Mouse (Mus musculus): ENCODE data around the gene 4933425L06Rik. TPM values are rescaled to one million over a fixed set of nuclear protein-coding genes. Genes with fewer than 3 reads are reported as not detected.

The 4933425L06Rik gene
- total and polyA plus RNA-seq, 2 experiments from 2014 or later, result not detected

DNA sequence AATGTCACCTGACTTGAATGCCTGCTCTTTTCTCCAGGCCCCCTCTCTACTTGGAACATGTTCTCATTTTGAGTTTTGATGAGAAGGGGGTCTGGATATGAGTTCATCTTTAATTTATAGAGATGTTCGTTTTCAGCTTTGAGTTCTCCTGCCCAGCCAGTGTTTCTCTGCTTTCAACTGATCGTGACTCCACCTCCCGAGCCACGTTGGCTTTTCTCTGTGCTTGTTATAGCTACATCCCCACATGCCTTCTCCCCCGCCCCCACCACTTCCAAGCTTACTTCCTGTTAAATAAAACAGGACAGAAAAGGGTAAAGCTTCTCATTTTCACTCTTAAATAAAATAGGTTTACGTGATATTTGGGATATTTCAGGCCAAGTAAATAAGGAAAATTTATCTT, 30.5 kb upstream of the 4933425L06Rik start:
- H3K36me3 ChIP-seq (ENCODE audit: insufficient read depth, low read length), result no peaks in the 10 kb centered on the region
- ATAC-seq (ENCODE audit: low FRiP score) (no peak), DNase-seq (ENCODE audit: low spot score) (no peak)
- H3K9ac ChIP-seq (replicated peaks; ENCODE audit: low read length, poor library complexity, severe bottlenecking), result no peak overlapping the region
- no peak overlapping the region for H3K27ac ChIP-seq (ENCODE audit: low read depth, low read length)
- H3K9me3 ChIP-seq (ENCODE audit: low read length), result no peaks in the 10 kb centered on the region
- 0 out of 2 replicates have a peak overlapping the region, but pooled peaks have one; percentile 26 for H3K4me2 ChIP-seq (ENCODE audit: low read depth, low read length, poor library complexity, severe bottlenecking)
- no peak for TF ChIP-seq CTCF (IDR thresholded peaks at IDR 0.05)
- 47% methylated on average over 6 of the region's 6 CpGs for WGBS
- no peaks in the 10 kb centered on the region for H3K27me3 ChIP-seq (ENCODE audit: insufficient read depth, low read length)
- no peak overlapping the region for H3K4me3 ChIP-seq (ENCODE audit: low read depth, low read length)
- H3K4me1 ChIP-seq (ENCODE audit: insufficient read depth, low read length), result 0 out of 2 replicates have a peak, but pooled peaks cover 3% of the 10 kb centered on the region

DNA sequence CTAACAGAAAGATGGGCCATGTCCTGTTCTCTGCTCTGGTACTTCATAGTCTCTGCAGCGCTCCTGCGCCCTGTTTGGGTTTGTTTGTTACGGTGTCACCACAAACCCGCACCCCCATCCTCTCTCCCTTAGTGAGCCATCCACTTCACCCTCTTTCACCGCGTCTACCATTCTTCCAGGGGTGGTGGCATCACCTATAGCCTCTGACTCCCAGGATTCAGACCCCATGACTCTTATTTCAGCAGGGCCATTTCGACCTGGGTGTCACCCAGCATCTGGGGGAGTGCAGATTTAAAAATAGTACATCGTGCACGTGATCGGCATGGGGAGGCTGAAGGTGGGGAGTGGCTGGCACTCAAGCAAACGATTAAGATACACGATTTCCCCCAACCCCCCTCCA, 28.3 kb upstream of the 4933425L06Rik start:
- Histone ChIP-seq H3K36me3 (ENCODE audit: insufficient read depth, low read length) (no peaks in the 10 kb centered on the region), H3K4me1 (ENCODE audit: insufficient read depth, low read length) (0 out of 2 replicates have a peak, but pooled peaks cover 3% of the 10 kb centered on the region), H3K9me3 (ENCODE audit: low read length) (no peaks in the 10 kb centered on the region), H3K27me3 (ENCODE audit: insufficient read depth, low read length) (no peaks in the 10 kb centered on the region), H3K27ac (ENCODE audit: low read depth, low read length) (peak overlapping the region; percentile 79; the same call in 1 of the 2 replicates), H3K4me3 (ENCODE audit: low read depth, low read length) (peak overlapping the region; percentile 59), H3K4me2 (ENCODE audit: low read depth, low read length, poor library complexity, severe bottlenecking) (peak overlapping the region; percentile 77), H3K9ac (replicated peaks; ENCODE audit: low read length, poor library complexity, severe bottlenecking) (peak overlapping the region; percentile 67)
- WGBS, result 2% methylated on average over 12 of the region's 12 CpGs
- TF ChIP-seq CTCF (IDR thresholded peaks at IDR 0.05), result no peak
- peak; percentile 24 for DNase-seq (ENCODE audit: low spot score)
- peak; percentile 36 for ATAC-seq (ENCODE audit: low FRiP score)

DNA sequence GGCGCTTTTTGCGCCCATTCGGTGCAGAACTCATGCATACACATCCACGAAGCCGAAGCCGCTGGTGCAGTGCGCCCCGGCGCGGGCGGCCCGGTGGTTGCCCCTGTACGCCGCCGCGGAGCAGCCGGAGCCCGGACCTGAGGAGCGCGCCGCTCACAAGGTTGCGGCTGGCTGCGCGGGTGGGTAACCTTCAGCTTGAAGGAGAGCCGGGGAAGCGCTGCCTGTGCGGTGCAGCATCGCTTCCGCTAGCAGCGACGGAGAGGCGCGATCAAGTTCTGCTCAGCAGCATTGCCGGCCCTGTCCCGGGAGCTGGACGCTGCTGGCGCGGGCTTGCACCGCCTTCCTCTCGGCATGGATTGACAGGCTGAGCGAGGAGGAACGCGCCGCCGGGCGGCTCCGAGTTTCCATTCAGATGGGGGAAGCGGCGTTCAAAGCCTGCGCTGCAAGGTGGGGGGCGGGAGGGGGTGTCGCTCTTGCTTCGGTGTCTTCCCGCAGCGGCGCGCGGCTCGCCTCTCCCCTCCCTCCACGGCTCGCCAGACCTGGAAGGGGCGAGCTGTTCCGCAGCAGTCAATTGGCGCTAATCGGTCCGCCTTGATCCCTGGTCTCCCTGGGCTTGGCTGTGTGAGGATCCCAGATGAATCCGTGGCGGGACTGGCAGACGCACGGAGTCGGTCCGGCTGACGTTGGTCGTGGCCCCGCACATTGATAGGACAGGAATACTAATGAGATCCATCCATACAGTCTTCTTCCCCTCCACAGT, 27.6 kb upstream of the 4933425L06Rik start, which contains the start of gene Rgs7bp:
TSS of gene Rgs7bp (minus strand) at position 750 of the 760 bp plus-strand sequence.
- H3K27me3 ChIP-seq (ENCODE audit: insufficient read depth, low read length), result no peaks in the 10 kb centered on the region
- no peaks in the 10 kb centered on the region for H3K9me3 ChIP-seq (ENCODE audit: low read length)
- H3K27ac ChIP-seq (ENCODE audit: low read depth, low read length), result peak within 1 kb of the TSS; percentile 79
- WGBS, result under 1% methylated on average over 72 of the region's 75 CpGs
- ATAC-seq (ENCODE audit: low FRiP score), result peak; percentile 88
- H3K4me3 ChIP-seq (ENCODE audit: low read depth, low read length), result peak within 1 kb of the TSS; percentile 59
- 0 out of 2 replicates have a peak, but pooled peaks cover 3% of the 10 kb centered on the region for H3K4me1 ChIP-seq (ENCODE audit: insufficient read depth, low read length)
- DNase-seq (ENCODE audit: low spot score), result peak; percentile 82
- peak; percentile 35 for TF ChIP-seq CTCF (IDR thresholded peaks at IDR 0.05)
- peak within 1 kb of the TSS; percentile 67 for H3K9ac ChIP-seq (replicated peaks; ENCODE audit: low read length, poor library complexity, severe bottlenecking)
- H3K4me2 ChIP-seq (ENCODE audit: low read depth, low read length, poor library complexity, severe bottlenecking), result peak within 1 kb of the TSS; percentile 77
- no peaks in the 10 kb centered on the region for H3K36me3 ChIP-seq (ENCODE audit: insufficient read depth, low read length)

DNA sequence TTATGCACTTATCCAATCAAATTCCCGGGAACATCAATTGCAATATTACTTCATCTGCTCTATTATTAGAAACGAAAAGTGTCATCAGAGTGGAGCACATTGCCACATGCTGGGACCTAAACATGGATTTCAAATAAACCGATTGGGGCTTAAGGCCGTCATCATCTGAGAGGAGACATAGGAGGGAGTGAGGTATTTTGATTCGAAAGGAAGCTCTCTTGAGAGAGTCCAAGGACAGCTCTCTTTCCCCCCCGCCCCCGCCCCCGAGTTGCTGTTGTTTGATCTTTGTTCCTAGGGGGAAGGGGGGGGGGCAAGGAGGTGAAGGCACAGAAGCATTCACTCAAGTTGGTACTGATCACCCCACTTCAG, 27.0 kb upstream of the 4933425L06Rik start:
- ATAC-seq (ENCODE audit: low FRiP score), result peak; percentile 8; the same call in 1 of the 2 replicates
- no peak for TF ChIP-seq CTCF (IDR thresholded peaks at IDR 0.05)
- Histone ChIP-seq H3K27ac (ENCODE audit: low read depth, low read length) (peak overlapping the region; percentile 79), H3K4me2 (ENCODE audit: low read depth, low read length, poor library complexity, severe bottlenecking) (peak overlapping the region; percentile 77), H3K4me3 (ENCODE audit: low read depth, low read length) (peak overlapping the region; percentile 59), H3K36me3 (ENCODE audit: insufficient read depth, low read length) (no peaks in the 10 kb centered on the region), H3K9me3 (ENCODE audit: low read length) (no peaks in the 10 kb centered on the region), H3K27me3 (ENCODE audit: insufficient read depth, low read length) (no peaks in the 10 kb centered on the region), H3K4me1 (ENCODE audit: insufficient read depth, low read length) (0 out of 2 replicates have a peak, but pooled peaks cover 3% of the 10 kb centered on the region), H3K9ac (replicated peaks; ENCODE audit: low read length, poor library complexity, severe bottlenecking) (peak overlapping the region; percentile 67)
- DNase-seq (ENCODE audit: low spot score), result no peak
- WGBS, result 0% methylated on average over 8 of the region's 8 CpGs

DNA sequence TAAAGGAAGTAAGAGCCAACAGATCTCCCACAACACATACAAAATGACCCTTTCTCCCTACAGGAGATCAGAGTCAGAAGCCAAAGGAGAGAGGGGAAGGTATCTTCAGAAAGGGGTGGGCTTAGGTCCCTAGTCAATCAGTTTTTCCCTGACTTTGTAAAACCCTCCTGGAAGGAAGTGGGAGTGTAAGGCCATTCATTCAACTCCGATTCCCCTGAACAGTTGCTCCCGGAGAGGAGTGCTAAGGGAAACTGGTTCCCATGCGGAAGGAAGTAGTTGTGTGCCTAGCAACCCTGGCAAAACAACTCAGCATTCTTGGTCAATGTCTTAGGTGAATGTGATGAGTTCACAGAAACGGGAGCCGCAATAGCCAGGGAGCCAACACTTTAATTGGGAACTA, 26.5 kb upstream of the 4933425L06Rik start:
- DNase-seq (ENCODE audit: low spot score) (peak; percentile 40), ATAC-seq (ENCODE audit: low FRiP score) (no peak)
- Histone ChIP-seq H3K4me2 (ENCODE audit: low read depth, low read length, poor library complexity, severe bottlenecking) (peak overlapping the region; percentile 77), H3K9ac (replicated peaks; ENCODE audit: low read length, poor library complexity, severe bottlenecking) (no peak overlapping the region), H3K9me3 (ENCODE audit: low read length) (no peaks in the 10 kb centered on the region), H3K27me3 (ENCODE audit: insufficient read depth, low read length) (no peaks in the 10 kb centered on the region), H3K36me3 (ENCODE audit: insufficient read depth, low read length) (no peaks in the 10 kb centered on the region), H3K27ac (ENCODE audit: low read depth, low read length) (no peak overlapping the region), H3K4me1 (ENCODE audit: insufficient read depth, low read length) (0 out of 2 replicates have a peak, but pooled peaks cover 3% of the 10 kb centered on the region), H3K4me3 (ENCODE audit: low read depth, low read length) (peak overlapping the region; percentile 59)
- no peak for TF ChIP-seq CTCF (IDR thresholded peaks at IDR 0.05)
- WGBS, result 18% methylated on average over 5 of the region's 5 CpGs

DNA sequence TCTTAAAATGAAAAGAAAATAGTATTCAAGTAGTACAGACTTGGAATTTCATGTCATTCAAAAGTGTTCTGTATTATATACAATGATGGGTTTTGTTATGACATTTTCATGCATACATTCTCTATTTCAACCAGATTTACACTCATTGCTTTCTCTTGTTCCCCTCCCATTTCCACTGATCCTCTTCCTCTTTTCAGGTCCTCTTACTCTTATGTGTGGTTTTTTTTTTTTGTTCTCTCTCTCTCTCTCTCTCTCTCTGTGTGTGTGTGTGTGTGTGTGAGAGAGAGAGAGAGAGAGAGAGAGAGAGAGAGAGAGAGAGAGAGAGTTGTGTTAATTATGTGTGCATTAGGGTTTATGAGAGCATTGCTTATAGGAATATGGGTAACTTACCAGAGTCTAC, 15.8 kb upstream of the 4933425L06Rik start:
- no peak overlapping the region for H3K4me3 ChIP-seq (ENCODE audit: low read depth, low read length)
- no peaks in the 10 kb centered on the region for H3K36me3 ChIP-seq (ENCODE audit: insufficient read depth, low read length)
- no peak overlapping the region for H3K4me2 ChIP-seq (ENCODE audit: low read depth, low read length, poor library complexity, severe bottlenecking)
- ATAC-seq (ENCODE audit: low FRiP score) (no peak), DNase-seq (ENCODE audit: low spot score) (no peak)
- H3K9ac ChIP-seq (replicated peaks; ENCODE audit: low read length, poor library complexity, severe bottlenecking), result no peak overlapping the region
- no peaks in the 10 kb centered on the region for H3K9me3 ChIP-seq (ENCODE audit: low read length)
- TF ChIP-seq CTCF (IDR thresholded peaks at IDR 0.05), result no peak
- no peaks in the 10 kb centered on the region for H3K27me3 ChIP-seq (ENCODE audit: insufficient read depth, low read length)
- no peaks in the 10 kb centered on the region for H3K4me1 ChIP-seq (ENCODE audit: insufficient read depth, low read length)
- no peak overlapping the region for H3K27ac ChIP-seq (ENCODE audit: low read depth, low read length)

All from midbrain, postnatal 0 days (tissue).